Mouse (Mus musculus) C2C12 (cell line): ENCODE data around the gene Helq. TPM values are rescaled to one million over a fixed set of nuclear protein-coding genes. Genes with fewer than 3 reads are reported as not detected.

Experiments
- H3K27me3 ChIP-seq: one replicate; pipeline ENCODE4 v1.6.1; 2011; ENCODE audit not compliant: control insufficient read depth, insufficient read depth, insufficient read length
- H3K36me3 ChIP-seq: one replicate; pipeline ENCODE4 v1.6.1; 2011; ENCODE audit not compliant: control insufficient read depth, insufficient read depth
- H3K4me3 ChIP-seq: one replicate; pipeline ENCODE4 v1.5.1; 2011; ENCODE audit warnings: mild to moderate bottlenecking, control low read depth; ENCODE audit not compliant: poor library complexity, insufficient read depth, severe bottlenecking
- H3K79me2 ChIP-seq: one replicate; pipeline ENCODE4 v1.6.1; 2011; ENCODE audit not compliant: control insufficient read depth, insufficient read depth
- H3K79me3 ChIP-seq: one replicate; pipeline ENCODE4 v1.6.1; 2011; ENCODE audit warnings: low read depth, control low read depth
- H3ac ChIP-seq: one replicate; pipeline ENCODE3; 2011; ENCODE audit warnings: low read depth; ENCODE audit not compliant: control insufficient read depth, insufficient read length
- CEBPB ChIP-seq: IDR thresholded peaks from one replicate; pipeline ENCODE4 v1.6.1; 2011; ENCODE audit warnings: low read depth, mild to moderate bottlenecking, control low read depth, moderate library complexity
- CTCF ChIP-seq: IDR thresholded peaks from one replicate; pipeline ENCODE4 v1.5.1; 2011; ENCODE audit not compliant: control insufficient read depth, insufficient read depth, insufficient read length
- FOSL1 ChIP-seq: IDR thresholded peaks from one replicate; pipeline ENCODE4 v1.8.0; 2011; ENCODE audit warnings: mild to moderate bottlenecking, low read length; ENCODE audit not compliant: poor library complexity, insufficient read depth, severe bottlenecking
- MAX ChIP-seq: IDR thresholded peaks from one replicate; pipeline ENCODE4 v1.6.1; 2011; ENCODE audit warnings: mild to moderate bottlenecking, control low read depth
- MYOD1 ChIP-seq: IDR thresholded peaks from one replicate; pipeline ENCODE4 v1.6.1; 2011; ENCODE audit warnings: low read depth; ENCODE audit not compliant: control insufficient read depth, insufficient read length
- MYOG ChIP-seq: IDR thresholded peaks from one replicate; pipeline ENCODE4 v1.6.1; 2011; ENCODE audit not compliant: control insufficient read depth, insufficient read length; ENCODE audit errors: extremely low read depth
- USF1 ChIP-seq: IDR thresholded peaks from one replicate; pipeline ENCODE4 v1.6.1; 2011; ENCODE audit warnings: low read depth, mild to moderate bottlenecking, control low read depth, moderate library complexity
- polyA plus RNA-seq: library from polyadenylated mRNA; unstranded; fragments of >200 nt; fragmentation: generic; extraction: Trizol; gene quantifications from one replicate; pipeline ENCODE4 v1.2.1, GENCODE M21; 2012; ENCODE audit warnings: missing spikeins

Gene Helq
- polyA plus RNA-seq, 1 experiment: 10.6 TPM

DNA sequence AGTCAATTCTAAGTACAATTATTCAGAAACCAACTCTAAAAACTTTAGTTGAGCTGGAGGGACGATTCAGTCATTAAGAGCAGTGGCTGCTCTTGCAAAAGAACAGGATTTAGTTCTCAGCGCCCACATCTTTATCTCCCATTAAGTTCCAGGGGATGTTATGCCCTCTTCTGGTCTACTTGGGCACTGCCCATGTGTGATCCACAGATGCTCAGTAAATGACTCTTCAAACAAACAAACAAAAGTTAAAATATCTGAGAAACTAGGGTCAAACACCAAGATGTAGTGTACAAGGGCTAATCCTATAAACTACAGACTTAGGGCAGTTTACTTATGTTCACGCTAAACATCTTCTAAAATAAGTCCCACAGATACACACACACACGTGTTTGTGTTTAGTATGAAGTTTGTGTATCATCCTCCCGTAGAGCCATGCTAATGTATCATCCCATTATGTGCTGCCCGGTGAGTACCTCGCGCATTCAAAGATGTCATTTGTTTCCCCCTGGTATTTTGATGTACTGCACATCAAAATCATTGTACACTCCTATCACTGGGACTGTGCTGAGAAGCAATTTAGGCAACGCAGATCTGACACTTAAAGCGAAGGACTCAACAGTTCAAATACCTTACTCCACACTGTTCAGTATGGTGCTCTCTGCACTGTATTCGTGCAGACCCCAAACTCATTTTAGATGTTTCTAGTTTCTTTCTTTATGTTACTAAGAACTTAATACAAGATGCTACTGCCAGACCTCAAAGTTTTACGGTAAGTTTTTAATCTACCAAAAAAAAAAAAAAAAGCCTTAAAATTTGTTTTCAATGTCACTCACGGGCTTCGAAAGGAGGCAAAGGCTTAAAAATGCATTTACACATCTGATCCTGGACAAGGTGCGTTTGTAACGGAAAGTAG lies 21.4 kb upstream of the Helq start:
- peak overlapping the region; percentile 71 for H3K4me3 ChIP-seq
- H3ac ChIP-seq: peak overlapping the region; percentile 97
- H3K79me2 ChIP-seq: peaks cover 11% of the 10 kb centered on the region
- TF ChIP-seq MYOD1 (no peak), FOSL1 (no peak), MYOG (no peak), CTCF (no peak), MAX (no peak), USF1 (no peak), CEBPB (no peak)
- peaks cover 11% of the 10 kb centered on the region for H3K36me3 ChIP-seq
- no peaks in the 10 kb centered on the region for H3K27me3 ChIP-seq
- H3K79me3 ChIP-seq: peaks cover 11% of the 10 kb centered on the region

DNA sequence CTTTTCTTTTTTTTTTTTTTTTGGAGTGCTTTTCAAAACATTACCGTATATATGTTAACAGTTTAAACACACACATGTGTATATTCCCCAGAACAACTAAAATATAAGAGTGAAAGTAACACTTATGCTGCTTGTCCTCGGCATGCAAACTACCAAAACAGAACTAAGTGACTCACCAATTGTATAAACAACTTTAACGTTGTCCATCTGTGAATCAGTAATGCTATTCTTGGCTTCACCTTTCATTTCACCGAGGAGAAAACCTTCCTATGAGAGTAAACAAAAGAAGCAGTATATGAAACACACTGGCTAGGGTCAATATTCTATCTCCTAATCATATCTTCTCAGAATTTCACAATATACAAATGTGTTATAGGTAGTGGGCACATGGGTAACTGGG lies 19.9 kb upstream of the Helq start:
- Histone ChIP-seq H3K79me3 (peaks cover 11% of the 10 kb centered on the region), H3K79me2 (peaks cover 11% of the 10 kb centered on the region), H3ac (no peak overlapping the region), H3K27me3 (no peaks in the 10 kb centered on the region), H3K36me3 (peaks cover 23% of the 10 kb centered on the region), H3K4me3 (no peak overlapping the region)
- TF ChIP-seq MAX: no peak
- no peak for TF ChIP-seq FOSL1
- TF ChIP-seq MYOG: no peak
- TF ChIP-seq CTCF: no peak
- TF ChIP-seq MYOD1: no peak
- no peak for TF ChIP-seq USF1
- no peak for TF ChIP-seq CEBPB

DNA sequence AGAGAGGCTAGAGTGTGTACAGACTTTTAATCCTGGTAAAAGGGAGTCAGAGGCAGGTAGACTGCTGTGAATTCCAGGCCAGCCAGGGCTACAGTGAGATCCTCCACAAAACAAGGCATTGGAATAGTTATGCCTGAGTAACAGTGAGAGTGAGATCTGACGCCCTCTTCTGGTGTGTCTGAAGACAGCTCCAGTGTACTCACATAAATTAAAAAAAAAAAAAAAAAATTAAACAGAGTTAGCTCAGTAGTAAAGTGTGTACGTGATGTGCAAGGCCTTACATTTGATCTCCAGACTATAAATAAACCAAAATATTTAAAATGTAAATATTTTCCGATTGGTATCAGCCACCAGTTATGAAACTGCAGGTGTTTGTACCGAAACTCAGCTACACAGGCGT lies 4.3 kb downstream of the Helq start:
- TF ChIP-seq MAX (no peak), CTCF (no peak), USF1 (no peak), FOSL1 (no peak), MYOG (no peak), CEBPB (no peak), MYOD1 (no peak)
- Histone ChIP-seq H3K36me3 (peaks cover 50% of the 10 kb centered on the region), H3K79me2 (peaks cover 46% of the 10 kb centered on the region), H3ac (no peak overlapping the region), H3K27me3 (no peaks in the 10 kb centered on the region), H3K79me3 (peaks cover 11% of the 10 kb centered on the region), H3K4me3 (no peak overlapping the region)

DNA sequence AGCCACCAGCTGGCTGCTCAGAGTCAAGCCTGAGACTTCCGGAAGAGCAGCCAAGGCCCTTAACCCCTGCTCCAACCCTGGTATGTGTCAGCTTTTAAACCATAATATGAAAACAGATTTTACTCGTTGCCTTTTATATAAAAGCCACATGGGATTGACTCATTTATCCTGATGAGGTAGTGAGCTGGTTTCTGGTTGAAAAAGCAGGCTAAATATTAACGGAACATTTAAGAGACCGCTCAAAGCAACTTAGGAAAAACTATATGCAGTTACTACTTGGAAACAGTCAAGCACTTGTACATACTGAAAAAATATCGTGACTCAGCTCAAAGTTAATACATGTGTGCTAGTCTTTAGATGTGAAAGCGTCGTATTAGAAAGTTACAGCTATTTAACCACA lies 6.1 kb downstream of the Helq start:
- Histone ChIP-seq H3K79me3 (peaks cover 8% of the 10 kb centered on the region), H3K4me3 (no peak overlapping the region), H3ac (no peak overlapping the region), H3K79me2 (peaks cover 30% of the 10 kb centered on the region), H3K36me3 (peaks cover 65% of the 10 kb centered on the region), H3K27me3 (no peaks in the 10 kb centered on the region)
- no peak for TF ChIP-seq MYOG
- no peak for TF ChIP-seq FOSL1
- no peak for TF ChIP-seq CEBPB
- no peak for TF ChIP-seq CTCF
- TF ChIP-seq USF1: no peak
- TF ChIP-seq MYOD1: no peak
- no peak for TF ChIP-seq MAX

DNA sequence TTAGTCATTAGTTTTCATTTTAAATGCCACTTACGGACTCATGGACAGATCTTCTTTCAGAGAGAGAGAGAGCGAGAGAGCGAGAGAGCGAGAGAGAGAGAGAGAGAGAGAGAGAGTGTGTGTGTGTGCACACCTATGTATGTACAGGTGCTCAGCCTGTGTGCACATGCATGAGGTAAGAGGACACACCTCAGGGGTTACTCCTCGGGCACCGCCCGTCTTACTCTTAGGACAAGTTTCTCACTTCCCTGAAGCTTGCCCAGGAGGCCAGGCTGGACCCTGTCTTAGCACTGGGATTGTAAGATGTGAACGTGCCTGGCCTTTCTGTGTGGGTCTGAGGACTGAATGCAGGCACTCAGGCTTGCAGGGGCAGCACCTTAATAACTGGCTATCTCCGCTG lies 10.9 kb downstream of the Helq start:
- Histone ChIP-seq H3K79me3 (no peaks in the 10 kb centered on the region), H3K4me3 (no peak overlapping the region), H3K27me3 (no peaks in the 10 kb centered on the region), H3K36me3 (peaks cover 62% of the 10 kb centered on the region), H3ac (no peak overlapping the region), H3K79me2 (no peaks in the 10 kb centered on the region)
- TF ChIP-seq MYOG (no peak), USF1 (no peak), CTCF (no peak)

DNA sequence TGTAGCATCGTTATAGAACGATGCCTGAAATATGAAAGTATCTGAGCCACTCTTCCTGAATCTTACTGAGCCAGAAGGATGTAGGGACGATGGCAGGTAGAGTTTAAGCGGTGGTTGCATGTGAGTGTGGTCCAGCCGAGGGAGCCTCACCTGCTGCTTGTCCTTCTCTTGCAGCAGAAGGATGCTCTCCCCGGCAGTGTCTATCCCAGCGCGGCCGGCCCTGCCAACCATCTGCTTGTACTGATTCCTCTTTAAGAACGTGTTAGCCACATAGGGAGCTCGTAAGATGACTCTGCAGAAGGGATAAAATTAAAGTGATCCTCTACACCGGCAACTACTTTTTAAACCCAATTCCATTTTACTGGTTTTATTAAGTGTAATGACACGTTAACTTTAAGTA lies 19.4 kb downstream of the Helq start:
- TF ChIP-seq MAX (no peak), MYOD1 (no peak), CTCF (no peak), FOSL1 (no peak), CEBPB (no peak), MYOG (no peak), USF1 (no peak)
- H3K36me3 ChIP-seq: peaks cover 48% of the 10 kb centered on the region
- no peaks in the 10 kb centered on the region for H3K79me2 ChIP-seq
- H3K27me3 ChIP-seq: no peaks in the 10 kb centered on the region
- H3ac ChIP-seq: no peak overlapping the region
- no peak overlapping the region for H3K4me3 ChIP-seq
- H3K79me3 ChIP-seq: no peaks in the 10 kb centered on the region
